Mouse (Mus musculus): Measurements from ENCODE around the gene Lsm10. TPM values are rescaled to one million over a fixed set of nuclear protein-coding genes. Genes with fewer than 3 reads are reported as not detected.
A peak's percentile ranks its signal among the peaks of the same experiment; 100 is the strongest.

The Lsm10 gene
- total RNA-seq, 2 experiments from 2014 or later: 14.5 to 16.4 TPM

DNA sequence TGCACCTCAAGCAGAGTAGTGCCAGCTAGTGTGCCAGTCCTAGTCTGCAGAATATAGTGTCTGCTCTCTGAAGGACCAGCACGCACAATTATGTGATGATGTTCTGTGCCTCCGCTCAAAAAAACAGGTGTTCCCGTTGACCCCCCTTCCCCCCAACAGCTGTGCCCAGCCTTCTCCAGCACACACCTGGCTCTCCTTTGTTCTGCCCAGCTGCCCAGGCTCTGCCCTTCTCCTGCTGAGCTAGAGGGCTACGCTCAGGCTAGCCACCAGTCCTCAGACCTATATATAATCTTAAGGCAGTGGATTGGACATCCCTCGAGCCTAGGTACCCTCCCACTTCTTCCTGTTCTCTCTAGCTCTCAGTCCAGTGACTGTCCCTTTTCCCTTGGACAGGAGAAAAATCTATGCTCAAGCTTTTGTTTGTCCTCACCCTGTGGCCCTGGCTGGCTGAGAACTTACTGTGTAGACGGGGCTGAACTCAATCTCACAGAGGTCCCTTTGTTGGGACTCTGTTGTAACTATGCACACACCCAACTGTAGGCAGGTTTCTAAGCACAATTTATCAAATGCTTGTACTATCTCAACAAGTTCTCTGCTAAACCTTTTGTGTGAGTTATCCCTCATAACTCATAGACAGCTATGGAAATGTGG is 19.6 kb downstream of the Lsm10 start:
- intact Hi-C loops (cut with DNase I): no loop called here
- no peak for DNase-seq

DNA sequence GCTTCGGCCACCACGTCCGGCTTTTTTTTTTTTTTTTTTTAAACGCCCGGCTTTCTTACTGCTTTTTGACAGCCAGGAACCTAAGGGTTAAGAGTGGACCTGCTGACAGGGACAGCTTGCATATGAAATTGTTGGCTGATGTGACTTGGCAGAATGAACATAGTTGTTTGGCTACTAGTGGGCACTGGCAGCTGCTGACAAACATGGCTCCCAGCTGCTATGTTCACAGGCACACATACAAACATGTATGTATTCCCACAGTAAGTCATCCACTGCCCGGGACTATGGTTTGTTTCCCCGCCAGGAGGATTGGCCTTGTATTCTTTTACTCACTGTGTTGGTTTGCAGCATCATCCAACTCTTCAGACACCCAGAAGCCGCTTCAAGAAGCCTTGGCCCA is 20.7 kb downstream of the Lsm10 start:
- no peak for DNase-seq
- intact Hi-C loops (cut with DNase I): no loop called here

- intact Hi-C loops (cut with DNase I): no loop called here
- no peak for DNase-seq
Measured at GRCm38 (mm10) chr4:126118651-126119050, 22.2 kb downstream of the Lsm10 start.

GRCm38 (mm10) chr4:126119051-126119450 is 22.6 kb downstream of the Lsm10 start:
- DNase-seq: no peak
- intact Hi-C loops (cut with DNase I): no loop called here

GRCm38 (mm10) chr4:126120052-126120451 is 23.6 kb downstream of the Lsm10 start:
- intact Hi-C loops (cut with DNase I): no loop called here
- DNase-seq: no peak

GRCm38 (mm10) chr4:126120506-126120905 is 24.1 kb downstream of the Lsm10 start:
- intact Hi-C loops (cut with DNase I): no loop called here
- no peak for DNase-seq

DNA sequence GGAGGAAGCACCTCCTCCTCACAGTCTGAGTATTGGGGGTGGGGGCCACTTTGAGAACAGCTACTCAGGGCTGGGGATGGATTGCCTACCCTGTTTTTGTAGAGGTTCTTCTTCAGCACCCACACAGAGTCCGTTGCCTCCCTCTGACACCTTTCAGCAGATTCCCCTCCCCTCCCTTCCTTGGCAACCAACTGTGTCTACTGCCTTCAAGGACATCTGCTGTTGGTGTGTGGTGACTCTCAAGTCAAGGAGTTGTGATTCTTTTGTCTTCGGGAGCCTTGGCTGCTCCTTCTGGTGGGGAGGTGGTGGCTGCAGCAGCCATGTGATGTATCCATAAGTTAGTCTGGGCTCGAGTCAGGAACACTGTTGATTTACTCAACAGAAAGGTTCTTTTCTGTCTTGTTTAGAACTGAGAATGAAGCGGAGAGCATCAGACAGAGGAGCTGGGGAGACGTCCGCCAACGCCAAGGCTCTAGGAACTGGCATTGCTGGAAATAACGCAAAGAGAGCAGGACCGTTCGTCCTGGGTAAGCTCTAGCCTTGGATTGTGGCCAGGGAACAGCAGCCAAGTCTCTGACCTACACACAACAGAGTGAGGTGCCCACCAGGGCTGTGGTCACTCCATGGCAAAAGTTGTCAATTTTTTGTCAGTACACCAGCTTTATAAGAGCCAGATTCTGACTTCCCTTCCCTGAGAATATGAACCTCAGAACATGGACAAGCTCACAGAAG is 27.1 kb downstream of the Lsm10 start:
- intact Hi-C loops (cut with DNase I): no loop called here
- DNase-seq: no peak

GRCm38 (mm10) chr4:126130502-126130901 is 34.1 kb downstream of the Lsm10 start:
- intact Hi-C loops (cut with DNase I): no loop called here
- no peak for DNase-seq

GRCm38 (mm10) chr4:126131290-126132121 is 35.1 kb downstream of the Lsm10 start:
- no peak for DNase-seq
- intact Hi-C loops (cut with DNase I): no loop called here

- intact Hi-C loops (cut with DNase I): no loop called here
- no peak for DNase-seq
Measured at GRCm38 (mm10) chr4:126132636-126133264, 36.3 kb downstream of the Lsm10 start.

- DNase-seq: no peak
- intact Hi-C loops (cut with DNase I): no loop called here
Measured at GRCm38 (mm10) chr4:126134236-126134635, 37.8 kb downstream of the Lsm10 start.

- no peak for DNase-seq
- intact Hi-C loops (cut with DNase I): no loop called here
Measured at GRCm38 (mm10) chr4:126134639-126135038, 38.2 kb downstream of the Lsm10 start.

DNA sequence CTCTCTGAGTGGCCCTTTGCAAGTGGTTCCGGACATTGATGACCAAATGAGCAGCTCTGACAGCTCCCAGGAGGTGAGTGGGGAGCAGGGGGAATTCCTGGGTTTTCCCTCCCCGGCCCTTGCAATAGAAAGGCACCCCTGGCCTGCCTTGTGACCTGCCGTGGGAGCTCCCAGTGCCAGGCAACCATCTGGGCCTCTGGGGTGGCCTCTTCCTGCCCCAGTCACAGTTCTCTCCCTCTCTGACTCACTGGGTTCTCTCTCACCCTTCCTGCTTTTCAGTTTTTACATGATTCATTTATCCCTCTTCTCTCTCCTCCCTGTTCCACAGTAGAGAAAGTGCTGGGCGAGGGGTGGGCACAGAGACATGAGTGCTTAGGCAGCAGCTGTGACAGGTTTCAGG is 41.4 kb downstream of the Lsm10 start:
- DNase-seq: no peak
- intact Hi-C loops (cut with DNase I): no loop called here

- intact Hi-C loops (cut with DNase I): no loop called here
- no peak for DNase-seq
Measured at GRCm38 (mm10) chr4:126141021-126141420, 44.6 kb downstream of the Lsm10 start.

- DNase-seq: no peak
- intact Hi-C loops (cut with DNase I): no loop called here
Measured at GRCm38 (mm10) chr4:126145396-126145795, 49.0 kb downstream of the Lsm10 start.

DNA sequence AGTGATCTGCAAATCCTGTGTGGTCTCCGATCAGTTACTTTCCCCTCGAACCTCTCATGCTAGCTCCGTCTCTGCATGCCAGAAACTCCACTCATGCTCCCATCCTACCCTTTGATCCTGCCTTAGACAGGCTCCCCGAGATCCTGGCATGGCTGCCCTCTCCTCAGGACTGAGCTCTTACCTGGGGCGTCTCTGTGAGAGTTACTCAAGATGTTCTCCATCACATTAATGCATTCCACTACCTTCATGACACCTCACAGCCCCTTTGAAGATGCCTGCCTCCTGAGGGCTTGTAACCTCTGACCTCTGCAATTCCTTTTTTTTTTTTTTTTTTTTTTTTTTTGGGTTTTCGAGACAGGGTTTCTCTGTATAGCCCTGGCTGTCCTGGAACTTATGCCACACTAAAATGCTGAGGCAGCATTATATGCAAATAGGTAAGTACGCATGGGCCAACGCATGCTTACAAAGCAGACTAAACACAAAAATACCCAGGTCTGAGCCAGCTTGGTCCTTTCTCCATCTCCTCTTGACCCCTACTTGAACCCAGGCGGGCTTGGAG is 50.6 kb downstream of the Lsm10 start:
- intact Hi-C loops (cut with DNase I): no loop called here
- DNase-seq: no peak

DNA sequence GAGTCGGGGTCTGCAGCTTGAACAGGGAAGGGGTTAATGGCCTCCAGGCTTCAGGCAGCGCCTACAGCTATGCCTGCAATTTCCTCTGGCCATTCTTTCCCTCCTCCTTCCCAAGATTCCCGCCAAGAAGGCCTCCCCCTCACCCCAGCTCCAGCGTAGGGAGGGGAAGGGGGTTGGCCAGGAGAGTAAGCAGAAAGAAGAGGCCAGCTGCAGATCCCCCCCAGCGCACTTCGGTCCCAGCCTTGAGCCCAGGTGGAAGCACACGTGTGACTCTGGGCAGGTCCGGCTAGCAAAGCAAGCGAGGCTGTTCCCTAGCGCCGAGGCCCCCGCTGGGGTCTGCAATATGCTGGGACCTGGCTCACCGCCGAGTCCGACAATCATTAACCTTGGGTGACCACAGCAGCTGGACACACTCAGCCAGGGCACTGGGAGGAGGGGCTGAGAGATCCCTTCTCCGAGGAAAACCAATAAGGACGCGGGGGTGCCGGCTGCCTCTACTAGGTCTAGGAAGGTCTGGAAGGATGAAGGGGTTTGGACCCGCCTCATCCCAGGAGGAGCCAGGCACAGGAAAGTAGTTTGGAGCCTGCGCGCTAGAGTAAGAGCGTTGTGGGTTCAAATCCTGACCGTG is 51.2 kb downstream of the Lsm10 start, which contains the start of gene Eva1b:
Gene Eva1b, plus strand, starts transcription at position 212 of the 628 bp plus-strand sequence.
- intact Hi-C loops (cut with DNase I): loop anchor here (2.0 kb wide), 2 partner anchors 15 to 37 kb away; partner anchors contain the start of gene Sh3d21
- peak; percentile 56 to 62 for DNase-seq
